Comparison of ENCODE assay signal across 8 mouse cellular contexts in the genomic region with DNA sequence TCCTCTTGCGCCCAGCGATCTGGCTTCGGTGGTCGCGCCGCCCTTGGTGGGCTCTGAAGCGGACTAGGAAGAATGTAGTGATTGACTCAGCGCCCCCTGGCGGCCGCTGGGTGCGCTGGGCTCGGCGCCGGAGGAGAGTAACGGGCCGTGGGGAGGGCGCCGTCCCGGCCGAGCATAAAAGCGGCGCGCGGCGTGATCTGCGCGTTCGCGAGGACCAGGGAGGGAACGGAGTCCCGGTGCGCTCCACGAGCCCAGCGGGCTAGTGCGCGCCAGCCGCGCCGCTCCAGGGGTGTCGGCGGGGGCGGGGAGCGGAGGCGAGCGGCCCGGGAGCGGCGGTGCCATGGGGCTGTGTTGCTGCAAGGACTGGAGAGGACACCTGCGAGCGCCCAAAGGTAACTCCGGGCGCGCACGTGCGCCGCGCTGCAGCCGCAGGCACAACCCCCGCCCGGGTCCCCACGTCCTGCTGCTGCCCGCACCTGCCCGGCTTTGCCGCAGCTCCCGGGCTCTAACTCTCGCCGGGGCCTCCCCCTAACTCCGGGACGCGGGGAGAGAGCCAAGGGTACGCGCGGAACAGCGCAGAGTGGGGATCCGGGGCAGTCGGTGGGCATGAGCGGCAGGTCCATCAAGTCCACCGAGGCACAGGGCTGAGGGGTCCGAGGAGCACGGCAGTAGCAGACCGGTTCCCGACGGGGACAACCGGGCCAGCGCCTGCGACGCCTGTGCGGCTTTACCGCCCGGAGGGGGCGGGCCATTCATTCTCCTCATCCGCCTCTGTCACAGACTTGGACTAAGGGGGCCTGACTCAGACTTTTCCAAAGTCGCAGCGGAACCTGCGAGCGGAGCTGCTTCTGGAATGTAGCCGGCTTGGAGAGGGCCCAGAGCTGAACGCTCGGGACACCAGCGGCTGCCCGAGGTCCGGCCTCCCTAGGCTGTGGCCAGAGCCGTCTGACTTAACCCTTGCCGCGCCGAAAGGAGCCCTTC.
DNase-seq lines count a peak whose midpoint lies in the region; ATAC-seq lines count a peak whose summit lies in the region.

No protein-coding gene starts in this region.

- under 1% methylated on average over 96 of the region's 106 CpGs for WGBS in hindbrain, embryonic 13.5 days

- H3K27ac ChIP-seq in hindbrain, embryonic 13.5 days, result no peak overlapping the region

- peak; percentile 72 for ATAC-seq in hindbrain, embryonic 13.5 days (ENCODE audit: low FRiP score)

- H3K4me1 ChIP-seq in hindbrain, embryonic 13.5 days (replicated peaks), result peaks cover 29% of the 10 kb centered on the region

- peak; percentile 87 for DNase-seq in NIH3T3 (ENCODE audit: low read depth)
- DNase-seq in cerebellum, adult 9-11 months, result peak; percentile 29
- DNase-seq in frontal cortex, postnatal 36 days (ENCODE audit: low spot score in 2 of 2), result peak; percentile 46 to 59
- peak; percentile 57 to 62 for DNase-seq in layer of hippocampus, postnatal 14 days (ENCODE audit: low spot score in 2 of 2)
- peak; percentile 48 for DNase-seq in lung, postnatal 25 days (ENCODE audit: low spot score)
- DNase-seq in retina, postnatal 1 day, result peak; percentile 89
- peak; percentile 85 for DNase-seq in thymus, postnatal 4 days

- no peaks in the 10 kb centered on the region for H3K9me3 ChIP-seq in hindbrain, embryonic 13.5 days

- H3K27me3 ChIP-seq in hindbrain, embryonic 13.5 days, result peaks cover 71% of the 10 kb centered on the region

- H3K4me2 ChIP-seq in hindbrain, embryonic 13.5 days, result peak overlapping the region; percentile 97

- peak overlapping the region; percentile 59 for H3K4me3 ChIP-seq in hindbrain, embryonic 13.5 days

- H3K9ac ChIP-seq in hindbrain, embryonic 13.5 days, result peak overlapping the region; percentile 68

- H3K36me3 ChIP-seq in hindbrain, embryonic 13.5 days, result no peaks in the 10 kb centered on the region

Comparison
In these comparisons a context has a peak if more than half of its experiments do, and no peak if none do; other contexts are left out.
1. DNase-seq: peak in every context shown above with its lines; median percentile 89 in retina, postnatal 1 day; 87 in NIH3T3; 85 in thymus, postnatal 4 days; 60 in layer of hippocampus, postnatal 14 days; 52 in frontal cortex, postnatal 36 days; 48 in lung, postnatal 25 days; 29 in cerebellum, adult 9-11 months.